Comparison of ENCODE assay signal across 25 mouse cellular contexts in the genomic region with DNA sequence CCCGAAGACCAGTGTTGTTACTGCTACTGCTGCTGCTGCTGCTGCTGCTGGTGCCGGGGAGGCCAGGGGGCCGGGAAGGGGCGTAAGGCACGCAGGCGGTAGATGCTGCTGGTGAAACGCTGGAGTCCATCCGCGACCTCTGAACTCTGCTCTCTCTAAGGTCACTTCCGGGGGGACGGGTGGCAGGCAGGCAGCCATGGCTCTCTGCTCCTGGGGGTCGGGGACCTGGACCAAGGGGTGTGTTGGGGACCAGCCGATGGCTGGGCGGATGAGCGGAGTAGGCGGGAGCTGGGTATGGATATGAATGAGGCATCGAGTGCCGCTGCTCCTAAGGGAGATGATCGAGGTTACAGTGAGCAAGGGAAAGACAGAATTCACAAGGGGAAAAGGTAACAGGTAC. TPM values are rescaled to one million over a fixed set of nuclear protein-coding genes. Genes with fewer than 3 reads are reported as not detected.
A peak's percentile ranks its signal among the peaks of the same experiment; 100 is the strongest.
DNase-seq lines count a peak whose midpoint lies in the region; ATAC-seq and TF ChIP-seq lines count a peak whose summit lies in the region.
"Had no signal": no experiment of that assay in that cellular context is flagged by ENCODE, and none has a peak within 500 bp of the region (broad histone marks: within the 10 kb centered on the region; RNA-seq: fewer than 3 reads in every experiment).

No protein-coding gene starts in this region.

- 90% methylated on average over 19 of the region's 19 CpGs for WGBS in kidney, embryonic 15.5 days
- 83% methylated on average over 19 of the region's 19 CpGs for WGBS in embryonic facial prominence, embryonic 10.5 days

- TF ChIP-seq CTCF in E14TG2a.4 (conservative IDR thresholded peaks at IDR 0.05; ENCODE audit: low read length): no peak

- DNase-seq in cerebellum, adult 9-11 months: peak; percentile 64
- DNase-seq in cerebellum, postnatal 10 days: no peak
- peak; percentile 17 for DNase-seq in kidney, adult 11 months
- peak; percentile 10 for DNase-seq in embryonic facial prominence, embryonic 10.5 days (ENCODE audit: low spot score)
- DNase-seq: adrenal gland, postnatal 25 days; heart, adult 2 months; heart, postnatal 14 days; kidney, adult 2 months; kidney, postnatal 10 days; right cerebral cortex, postnatal 14 days; spleen, adult 18-20 months; thymus, postnatal 25 days had no signal

- no peaks in the 10 kb centered on the region for H3K9me3 ChIP-seq in kidney, embryonic 15.5 days (replicated peaks)
- H3K9me3 ChIP-seq in E14TG2a.4 (ENCODE audit: low read length): no peaks in the 10 kb centered on the region
- H3K9me3 ChIP-seq in embryonic facial prominence, embryonic 10.5 days: no peaks in the 10 kb centered on the region
- H3K9me3 ChIP-seq: embryonic facial prominence, embryonic 13.5 days; heart, embryonic 13.5 days; hindbrain, embryonic 13.5 days; lung, embryonic 15.5 days; neural tube, embryonic 15.5 days had no signal

- no peak overlapping the region for H3K4me3 ChIP-seq in kidney, embryonic 15.5 days (replicated peaks)
- peak overlapping the region; percentile 37 for H3K4me3 ChIP-seq in E14TG2a.4 (replicated peaks; ENCODE audit: low read length)
- H3K4me3 ChIP-seq in embryonic facial prominence, embryonic 10.5 days: peak overlapping the region; percentile 9; the same call in 1 of the 2 replicates
- H3K4me3 ChIP-seq: embryonic facial prominence, embryonic 13.5 days; erythroblast, embryonic 14.5 days; heart, adult 2 months; heart, embryonic 13.5 days; hindbrain, embryonic 13.5 days; left cerebral cortex, adult 2 months; lung, embryonic 15.5 days; neural tube, embryonic 15.5 days had no signal

- H3K36me3 ChIP-seq in kidney, embryonic 15.5 days: peaks cover 71% of the 10 kb centered on the region
- H3K36me3 ChIP-seq in E14TG2a.4 (ENCODE audit: insufficient read depth, low read length): peaks cover 63% of the 10 kb centered on the region
- H3K36me3 ChIP-seq in embryonic facial prominence, embryonic 10.5 days (replicated peaks): peaks cover 70% of the 10 kb centered on the region

- H3K4me1 ChIP-seq in kidney, embryonic 15.5 days: peaks cover 32% of the 10 kb centered on the region
- peaks cover 76% of the 10 kb centered on the region for H3K4me1 ChIP-seq in E14TG2a.4 (replicated peaks; ENCODE audit: low read depth, low read length)
- H3K4me1 ChIP-seq in embryonic facial prominence, embryonic 10.5 days: peaks cover 40% of the 10 kb centered on the region

- no peak for ATAC-seq in kidney, embryonic 15.5 days (replicated peaks; ENCODE audit: low FRiP score)
- ATAC-seq in megakaryocyte progenitor cell, adult 5-6 weeks (replicated peaks; ENCODE audit: poor library complexity): no peak
- ATAC-seq: forebrain, embryonic 14.5 days; inflammation-experienced regulatory T-cells, adult 6 months had no signal

- H3K27me3 ChIP-seq in kidney, embryonic 15.5 days: no peaks in the 10 kb centered on the region
- peaks cover 23% of the 10 kb centered on the region for H3K27me3 ChIP-seq in E14TG2a.4 (ENCODE audit: insufficient read depth, low read length)
- H3K27me3 ChIP-seq in embryonic facial prominence, embryonic 10.5 days (replicated peaks; ENCODE audit: low read depth, poor library complexity, severe bottlenecking): no peaks in the 10 kb centered on the region
- H3K27me3 ChIP-seq: embryonic facial prominence, embryonic 13.5 days; heart, embryonic 13.5 days; hindbrain, embryonic 13.5 days; lung, embryonic 15.5 days; neural tube, embryonic 15.5 days had no signal

- no peak overlapping the region for H3K4me2 ChIP-seq in kidney, embryonic 15.5 days
- H3K4me2 ChIP-seq: embryonic facial prominence, embryonic 13.5 days; heart, embryonic 13.5 days; hindbrain, embryonic 13.5 days; lung, embryonic 15.5 days had no signal

- no peak overlapping the region for H3K27ac ChIP-seq in kidney, embryonic 15.5 days
- no peak overlapping the region for H3K27ac ChIP-seq in embryonic facial prominence, embryonic 10.5 days (replicated peaks)
- H3K27ac ChIP-seq: embryonic facial prominence, embryonic 13.5 days; heart, adult 2 months; heart, embryonic 13.5 days; hindbrain, embryonic 13.5 days; left cerebral cortex, adult 2 months; liver, embryonic 14.5 days; lung, embryonic 15.5 days; neural tube, embryonic 15.5 days had no signal

- H3K9ac ChIP-seq in kidney, embryonic 15.5 days: no peak overlapping the region
- H3K9ac ChIP-seq: embryonic facial prominence, embryonic 13.5 days; hindbrain, embryonic 13.5 days; liver, embryonic 14.5 days; lung, embryonic 15.5 days; neural tube, embryonic 15.5 days had no signal

RNA-seq across cellular contexts. Expression of a gene that starts 7.2 kb away (rescaled TPM):
- polyA plus RNA-seq in kidney, embryonic 15.5 days (2015; fragmentation: Nextera tagmentation; extraction: Ambion mirVana): 32.6 and 33.0 TPM in 2 replicates
- 39.8 and 39.9 TPM in 2 replicates for polyA plus RNA-seq in embryonic facial prominence, embryonic 10.5 days (2016; fragmentation: Nextera tagmentation; extraction: Ambion mirVana)
- 10.4 and 11.7 TPM in 2 replicates for total RNA-seq in megakaryocyte progenitor cell, adult 5-6 weeks (2015)
- total RNA-seq in megakaryocyte progenitor cell, adult 5-6 weeks (2017): 1.8 and 2.9 TPM in 2 replicates

RNA-seq across cellular contexts. Expression of a gene that starts 8.2 kb away (rescaled TPM):
- polyA plus RNA-seq in kidney, embryonic 15.5 days (2015; fragmentation: Nextera tagmentation; extraction: Ambion mirVana): 41.9 and 44.3 TPM in 2 replicates
- polyA plus RNA-seq in embryonic facial prominence, embryonic 10.5 days (2016; fragmentation: Nextera tagmentation; extraction: Ambion mirVana): 19.8 and 23.1 TPM in 2 replicates
- 0.07 and 0.42 TPM in 2 replicates for total RNA-seq in megakaryocyte progenitor cell, adult 5-6 weeks (2015)
- 0.12 TPM in 1 of 2 replicates, not detected in the other for total RNA-seq in megakaryocyte progenitor cell, adult 5-6 weeks (2017)

RNA-seq across cellular contexts. Expression of a gene that starts 10.9 kb away (rescaled TPM):
- polyA plus RNA-seq in kidney, embryonic 15.5 days (2015; fragmentation: Nextera tagmentation; extraction: Ambion mirVana): 30.2 and 30.5 TPM in 2 replicates
- polyA plus RNA-seq in embryonic facial prominence, embryonic 10.5 days (2016; fragmentation: Nextera tagmentation; extraction: Ambion mirVana): 49.3 and 50.2 TPM in 2 replicates
- 15.4 and 16.6 TPM in 2 replicates for total RNA-seq in megakaryocyte progenitor cell, adult 5-6 weeks (2015)
- 34.2 and 50.3 TPM in 2 replicates for total RNA-seq in megakaryocyte progenitor cell, adult 5-6 weeks (2017)

RNA-seq across cellular contexts. Expression of a gene that starts 11.0 kb away (rescaled TPM):
- 153 and 155 TPM in 2 replicates for polyA plus RNA-seq in kidney, embryonic 15.5 days (2015; fragmentation: Nextera tagmentation; extraction: Ambion mirVana)
- polyA plus RNA-seq in embryonic facial prominence, embryonic 10.5 days (2016; fragmentation: Nextera tagmentation; extraction: Ambion mirVana): 136 and 137 TPM in 2 replicates
- total RNA-seq in megakaryocyte progenitor cell, adult 5-6 weeks (2015): 114 and 125 TPM in 2 replicates
- 146 and 205 TPM in 2 replicates for total RNA-seq in megakaryocyte progenitor cell, adult 5-6 weeks (2017)

RNA-seq across cellular contexts. Expression of a gene that starts 37.1 kb away (rescaled TPM):
- polyA plus RNA-seq in kidney, embryonic 15.5 days (2015; fragmentation: Nextera tagmentation; extraction: Ambion mirVana): 54.8 and 62.8 TPM in 2 replicates
- polyA plus RNA-seq in embryonic facial prominence, embryonic 10.5 days (2016; fragmentation: Nextera tagmentation; extraction: Ambion mirVana): 46.2 and 55.9 TPM in 2 replicates
- total RNA-seq in megakaryocyte progenitor cell, adult 5-6 weeks (2015): 17.0 and 22.4 TPM in 2 replicates
- total RNA-seq in megakaryocyte progenitor cell, adult 5-6 weeks (2017): 19.9 and 38.2 TPM in 2 replicates

Comparison
In these comparisons a context has a peak if more than half of its experiments do, and no peak if none do; other contexts are left out.
1. DNase-seq: peak in cerebellum, adult 9-11 months (single experiment), kidney, adult 11 months (single experiment) and embryonic facial prominence, embryonic 10.5 days (single experiment); none in cerebellum, postnatal 10 days (0 of 2).